Mouse (Mus musculus): ENCODE results near the gene Gm7682.
"Not testable (repeated sequence)": the region's sequence is repeated elsewhere in the genome, so short reads cannot be mapped to it uniquely, and the experiment has no call there.

The Gm7682 gene

GRCm38 (mm10) chr5:94445484-94445883 lies at the start of gene Gm7682:
Gene Gm7682 (plus strand): TSS chr5:94445784.
- DNase-seq (ENCODE audit: low read depth), result not testable (repeated sequence)

All from NIH3T3 (cell line).